Mouse (Mus musculus) gastrocnemius, adult 8-10 months (tissue): Measurements from ENCODE around the gene Zfp658. TPM values are rescaled to one million over a fixed set of nuclear protein-coding genes. Genes with fewer than 3 reads are reported as not detected.
A peak's percentile ranks its signal among the peaks of the same experiment; 100 is the strongest.

ENCODE experiments used
- DNase-seq, 2 experiments: peaks; one replicate each; pipeline ENCODE4 v3.0.0; 2022; ENCODE audit warnings: low spot score in 2 of 2
- total RNA-seq, 4 experiments: library from RNA; stranded (reverse); gene quantifications; 2 replicates each; pipeline ENCODE4 v1.2.4; 2022

Gene Zfp658
- total RNA-seq, 4 experiments from 2014 or later, result 0.16 to 0.43 (median 0.33) TPM

DNA sequence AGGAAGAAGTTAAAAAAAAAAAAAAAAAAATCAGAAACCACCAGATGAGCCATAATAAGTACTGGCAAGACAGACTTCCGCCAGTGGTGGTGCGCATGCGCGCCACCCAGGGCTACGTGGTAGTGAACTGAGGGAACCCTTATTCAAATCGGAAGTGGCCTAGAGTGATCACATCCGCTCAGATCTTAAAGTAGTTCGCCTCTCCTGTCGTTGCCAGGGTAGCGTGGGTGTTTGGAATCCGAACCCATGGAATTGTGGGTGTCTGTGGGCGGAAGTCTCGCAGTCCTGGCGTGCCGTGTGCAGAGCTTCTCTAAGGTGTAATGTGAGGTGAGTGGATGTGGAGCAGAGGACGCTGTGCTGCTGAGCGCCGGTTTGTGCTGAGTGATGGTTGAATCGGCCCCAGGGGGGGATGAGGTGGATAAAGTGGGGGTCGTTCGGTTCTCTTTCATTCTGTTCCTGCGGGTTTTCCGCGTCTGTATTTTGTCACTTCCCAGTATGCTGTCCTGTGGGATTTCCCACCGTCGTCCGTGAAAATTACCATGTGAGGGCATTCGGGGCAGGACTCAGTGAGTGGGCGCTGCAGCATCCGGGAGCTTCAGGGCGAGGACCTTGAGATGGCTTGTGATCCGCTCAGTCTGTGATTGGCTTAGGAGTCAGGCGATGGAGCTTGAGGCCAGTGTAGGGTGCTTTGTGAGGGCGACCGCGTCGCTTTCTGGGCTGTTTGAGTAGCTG, 17.6 kb downstream of the Zfp658 start, which contains the start of gene Zfp719:
Gene Zfp719 (plus strand): TSS at position 171 of the 732 bp plus-strand sequence.
- peak; percentile 79 to 88 for DNase-seq

DNA sequence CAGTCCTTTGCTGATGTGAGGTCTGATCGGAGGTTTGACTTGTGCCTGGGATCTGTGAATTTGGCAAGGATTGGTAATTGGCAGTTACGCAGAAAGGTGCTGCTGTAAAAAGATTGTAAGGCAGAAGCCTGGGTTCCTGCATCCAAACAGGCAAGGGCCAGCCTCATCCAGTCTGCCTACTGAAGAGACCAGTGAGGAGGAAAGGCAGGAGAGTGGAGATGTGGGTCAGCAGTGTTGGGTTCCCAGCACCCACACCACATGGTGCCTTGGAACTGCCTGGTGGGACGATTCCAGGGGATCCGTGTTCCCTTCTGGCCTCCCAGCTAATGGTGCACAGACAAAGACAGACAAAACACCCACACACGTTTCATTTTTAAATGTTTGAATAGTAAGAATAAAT, 18.5 kb downstream of the Zfp658 start:
- no peak for DNase-seq

DNA sequence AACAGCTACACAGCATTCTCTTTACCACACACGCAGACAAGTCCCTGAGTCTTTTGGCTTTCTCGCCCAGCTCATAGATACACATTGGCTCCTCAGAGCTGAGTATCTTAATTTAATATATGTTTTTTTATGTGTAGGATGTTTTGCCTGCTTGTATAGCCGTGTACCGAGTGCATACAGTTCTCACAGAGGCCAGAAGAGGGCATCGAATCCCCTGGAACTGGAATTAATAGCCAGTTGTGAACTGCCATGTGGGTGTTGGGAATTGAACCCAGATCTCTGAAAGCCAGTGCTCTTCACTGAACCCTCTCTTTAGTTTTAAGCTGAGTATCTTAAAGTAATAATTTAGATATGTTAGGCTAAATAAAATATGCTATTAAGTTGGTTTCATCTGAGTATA, 22.7 kb downstream of the Zfp658 start:
- no peak for DNase-seq

DNA sequence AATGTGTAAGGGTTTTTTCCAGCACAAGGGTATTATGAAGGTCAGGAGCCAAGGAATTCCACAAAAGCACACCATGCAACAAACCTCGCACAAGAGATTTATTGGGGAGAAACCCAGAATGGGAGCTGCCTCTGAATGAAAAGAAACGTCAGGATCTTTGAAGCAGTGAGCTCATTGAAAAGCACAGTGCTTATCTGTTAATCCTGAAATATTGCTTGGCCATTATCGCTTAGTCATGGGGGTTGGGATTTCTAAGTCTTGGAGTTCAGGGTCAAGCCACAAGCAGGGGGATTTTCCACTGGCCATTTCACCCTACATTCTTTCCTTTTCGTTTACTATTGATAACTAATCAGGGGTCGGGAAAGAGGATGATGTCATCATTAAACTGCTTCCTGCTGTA, 39.8 kb downstream of the Zfp658 start:
- DNase-seq, result no peak

GRCm38 (mm10) chr7:43606896-43607742, 45.1 kb downstream of the Zfp658 start, which contains the start of gene Zfp819:
Zfp819 (plus strand) TSS chr7:43607169.
- no peak for DNase-seq

DNA sequence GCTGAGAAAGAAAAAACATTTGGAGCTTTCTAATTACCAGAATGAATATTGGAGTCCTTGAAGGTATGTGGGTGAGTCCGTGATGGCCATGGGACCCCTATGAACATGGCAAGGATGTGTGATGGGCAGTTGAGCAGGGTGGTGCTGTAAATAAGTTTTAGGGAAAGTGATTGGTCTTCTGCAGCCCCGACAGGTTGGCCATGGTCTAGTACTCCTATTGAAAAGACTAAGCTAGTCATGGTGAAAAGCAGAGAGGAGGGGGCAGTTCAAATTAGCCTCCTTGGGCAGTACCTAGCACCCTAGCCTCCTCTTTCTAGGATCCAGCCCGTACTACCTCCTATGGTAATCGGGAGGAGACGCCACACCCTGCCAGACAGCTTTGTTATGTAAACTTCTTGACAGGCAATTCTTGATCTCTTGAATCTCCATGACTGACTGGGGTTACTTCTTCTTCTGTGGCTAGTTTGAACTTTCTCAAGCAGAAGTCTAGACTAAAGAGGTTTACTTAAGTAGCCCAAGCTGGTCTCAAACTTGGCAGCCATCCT, 45.8 kb downstream of the Zfp658 start:
- DNase-seq, result no peak

DNA sequence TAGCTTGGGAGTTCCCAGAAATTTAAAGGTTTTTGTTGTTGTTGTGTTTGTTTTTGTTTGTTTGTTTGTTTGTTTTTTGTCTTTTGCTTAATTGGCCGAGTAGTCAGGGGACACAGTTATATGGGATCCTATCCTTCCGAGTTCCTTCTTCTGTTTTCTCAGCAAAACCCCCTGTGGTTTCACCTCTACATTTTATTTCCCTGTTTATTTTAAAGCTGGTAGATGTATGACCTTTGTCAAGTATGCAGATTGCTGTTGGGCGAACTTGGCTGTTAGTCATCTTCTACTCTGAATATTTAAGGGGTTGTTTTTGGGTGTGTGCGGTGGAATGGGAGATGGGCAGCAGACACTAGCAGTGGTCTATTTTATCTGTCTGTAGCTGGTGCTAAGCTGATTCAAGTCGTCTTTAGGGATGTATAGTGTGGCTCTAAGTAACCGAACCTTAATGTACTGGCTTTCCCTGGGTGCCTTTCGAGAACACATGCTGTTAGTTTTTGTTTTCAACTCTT, 46.3 kb downstream of the Zfp658 start:
- no peak for DNase-seq

DNA sequence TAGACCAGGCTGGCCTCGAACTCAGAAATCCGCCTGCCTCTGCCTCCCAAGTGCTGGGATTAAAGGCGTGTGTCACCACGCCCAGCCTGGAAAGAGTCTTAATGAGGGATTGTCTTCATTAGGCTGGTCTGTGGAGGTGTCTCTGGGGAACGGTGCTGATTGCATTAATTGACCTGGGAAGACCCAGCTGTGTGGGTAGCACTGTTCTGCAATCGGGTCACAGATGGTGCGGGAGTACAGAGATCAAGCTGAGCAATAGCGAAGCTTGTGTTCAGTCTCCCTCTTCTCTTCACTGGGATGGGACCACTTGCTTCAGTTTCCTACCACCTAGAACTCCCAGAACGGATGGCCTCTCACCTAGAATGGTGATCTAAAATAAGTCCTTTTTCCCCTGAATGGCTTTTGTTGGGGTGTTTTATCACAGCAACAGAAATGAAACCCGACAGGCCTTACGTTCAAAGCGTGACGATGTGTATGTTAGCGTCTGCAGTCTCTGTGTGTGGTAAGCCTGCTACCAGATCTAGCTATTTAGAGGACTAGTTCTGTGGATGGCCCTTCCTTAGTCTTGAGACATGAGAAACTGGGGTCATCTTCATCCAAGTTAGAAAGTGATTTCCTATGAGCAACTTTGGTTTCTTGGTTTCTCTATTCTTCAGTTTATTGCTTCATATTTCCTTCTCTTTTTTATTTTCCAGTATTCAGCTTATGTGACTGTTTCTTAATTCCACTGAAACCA, 51.9 kb downstream of the Zfp658 start:
- DNase-seq, result no peak

DNA sequence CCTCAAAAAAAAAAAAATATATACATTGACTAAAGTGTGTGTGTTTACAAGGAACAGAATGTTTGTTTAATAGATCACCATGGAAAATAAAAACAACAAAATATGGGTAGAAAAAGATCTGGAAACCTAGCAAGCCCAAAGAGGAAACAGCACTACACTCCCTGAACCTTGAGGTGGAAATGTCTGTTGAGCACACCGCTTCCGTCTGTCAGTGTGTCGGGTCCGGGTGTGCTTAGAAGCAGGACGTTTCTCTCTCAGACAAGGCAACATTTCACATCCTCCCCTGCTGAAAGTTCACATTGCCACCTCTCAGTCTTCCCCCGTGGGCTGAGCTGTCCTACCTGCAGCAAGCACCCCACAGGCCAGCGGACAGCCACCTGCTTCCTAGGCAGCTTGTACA, 60.9 kb downstream of the Zfp658 start:
- DNase-seq, result no peak

- no peak for DNase-seq
Measured at GRCm38 (mm10) chr7:43623819-43624218, 61.8 kb downstream of the Zfp658 start.

Other genes with a start within 250 kb of the Zfp658 start
- gene Zfp715, start 249.0 kb upstream of the Zfp658 start, total RNA-seq, result 10 to 100 TPM in 2 of 4 experiments, 1 to 10 TPM in 2; 9.9 to 11.7 (median 10.6) TPM
- not detected for gene Siglecf, start 210.9 kb upstream of the Zfp658 start, total RNA-seq
- gene Siglecg, start 154.1 kb upstream of the Zfp658 start, total RNA-seq, result not detected
- not detected for gene Lim2, start 134.6 kb upstream of the Zfp658 start, total RNA-seq
- gene Nkg7, start 125.2 kb upstream of the Zfp658 start, total RNA-seq, result not detected
- not detected for gene Cldnd2, start 121.5 kb upstream of the Zfp658 start, total RNA-seq
- 100 to 1,000 TPM; 284 to 324 (median 303) TPM for gene Etfb, start 118.2 kb upstream of the Zfp658 start, total RNA-seq
- gene Gm45233, start 118.1 kb upstream of the Zfp658 start, total RNA-seq, result under 1 TPM in 1 of 4 experiments, not detected in 3; 0.73 TPM
- 1 to 10 TPM; 1.3 to 2.7 (median 1.7) TPM for gene Vsig10l, start 99.1 kb upstream of the Zfp658 start, total RNA-seq
- gene Iglon5, start 72.2 kb upstream of the Zfp658 start, total RNA-seq, result under 1 TPM in 3 of 4 experiments, not detected in 1; 0.10 to 0.31 (median 0.13) TPM
- not detected for gene 4931406B18Rik, start 56.3 kb upstream of the Zfp658 start, total RNA-seq
- under 1 TPM; 0.10 to 0.75 (median 0.52) TPM for gene Cd33, start 17.8 kb upstream of the Zfp658 start, total RNA-seq
- 1 to 10 TPM; 3.6 to 3.9 (median 3.8) TPM for gene Zfp719, start 17.4 kb downstream of the Zfp658 start, total RNA-seq
- not detected for gene Zfp819, start 44.9 kb downstream of the Zfp658 start, total RNA-seq
- not detected for gene Ceacam18, start 72.5 kb downstream of the Zfp658 start, total RNA-seq
- under 1 TPM; 0.12 to 0.25 (median 0.16) TPM for gene Siglece, start 97.9 kb downstream of the Zfp658 start, total RNA-seq
- 1 to 10 TPM; 2.1 to 3.2 (median 2.6) TPM for gene Ctu1, start 109.8 kb downstream of the Zfp658 start, total RNA-seq
- under 1 TPM in 1 of 4 experiments, not detected in 3; 0.19 TPM for gene Klk14, start 128.2 kb downstream of the Zfp658 start, total RNA-seq
- gene Klk13, start 150.3 kb downstream of the Zfp658 start, total RNA-seq, result not detected
- gene Klk12, start 206.6 kb downstream of the Zfp658 start, total RNA-seq, result not detected
- gene Klk11, start 212.3 kb downstream of the Zfp658 start, total RNA-seq, result under 1 TPM in 1 of 4 experiments, not detected in 3; 0.40 TPM
- gene Klk10, start 218.8 kb downstream of the Zfp658 start, total RNA-seq, result under 1 TPM; 0.27 to 0.53 (median 0.31) TPM
- gene Klk9, start 229.6 kb downstream of the Zfp658 start, total RNA-seq, result not detected
- 1 to 10 TPM in 2 of 4 experiments, under 1 TPM in 2; 0.63 to 1.7 (median 0.95) TPM for gene Klk8, start 235.3 kb downstream of the Zfp658 start, total RNA-seq
- gene Klk7, start 249.0 kb downstream of the Zfp658 start, total RNA-seq, result not detected